Mouse (Mus musculus) cortical plate, adult 2 months (tissue): Measurements from ENCODE around the gene Mlip.

Source experiments
- CTCF ChIP-seq: fragments of 200-500 bp; IDR thresholded peaks from 2 replicates; pipeline ENCODE4 v1.5.1; 2011; ENCODE audit warnings: mild to moderate bottlenecking, control low read depth, low read length; ENCODE audit not compliant: insufficient read depth; ENCODE audit errors: extremely low read depth
- POLR2A ChIP-seq: fragments of 200-500 bp; IDR thresholded peaks from 2 replicates; pipeline ENCODE4 v1.6.1; 2011; ENCODE audit warnings: mild to moderate bottlenecking, low read length, control low read depth; ENCODE audit not compliant: insufficient read depth; ENCODE audit errors: extremely low read depth

- TF ChIP-seq CTCF (no peak), POLR2A (no peak)
These were observed 180.7 kb downstream of the Mlip start for GRCm38 (mm10) chr9:77172044-77172443.
